Comparison of ENCODE assay signal across 11 mouse cellular contexts in genomic region chr10:90863881-90864598, GRCm38 (mm10).
DNase-seq lines count a peak whose midpoint lies in the region; ATAC-seq and TF ChIP-seq lines count a peak whose summit lies in the region.
"Had no signal": no experiment of that assay in that cellular context is flagged by ENCODE, and none has a peak within 500 bp of the region (broad histone marks: within the 10 kb centered on the region; RNA-seq: fewer than 3 reads in every experiment).

No protein-coding gene starts in this region.

- in situ Hi-C loops in CH12.LX (cut with MboI; ENCODE audit: low pct_ligation_motif_present, low pct_unique_long_range_greater_than_20kb, low sequenced_read_pairs): loop anchor here (10.0 to 25.0 kb wide), 2 partner anchors 59 to 127 kb away; no protein-coding TSS in a partner anchor

- no peak overlapping the region for H3K4me2 ChIP-seq in forebrain, embryonic 11.5 days (ENCODE audit: low read depth, low read length, severe bottlenecking)
- no peak overlapping the region for H3K4me2 ChIP-seq in forebrain, embryonic 14.5 days (ENCODE audit: low read length)
- H3K4me2 ChIP-seq in CH12.LX (ENCODE audit: insufficient read depth, low read depth, poor library complexity, severe bottlenecking): peak overlapping the region; percentile 77; the same call in 1 of the 2 replicates
- H3K4me2 ChIP-seq in kidney, embryonic 14.5 days (replicated peaks; ENCODE audit: low read depth, low read length): no peak overlapping the region
- H3K4me2 ChIP-seq: intestine, embryonic 15.5 days had no signal

- H3K27me3 ChIP-seq in forebrain, embryonic 11.5 days (ENCODE audit: control insufficient read depth, insufficient read depth, low read length): no peaks in the 10 kb centered on the region
- H3K27me3 ChIP-seq in forebrain, embryonic 14.5 days (replicated peaks; ENCODE audit: control insufficient read depth, insufficient read depth, low read length): no peaks in the 10 kb centered on the region
- no peaks in the 10 kb centered on the region for H3K27me3 ChIP-seq in CH12.LX (replicated peaks)
- H3K27me3 ChIP-seq in kidney, embryonic 14.5 days (ENCODE audit: control insufficient read depth, insufficient read depth, low read length): no peaks in the 10 kb centered on the region
- H3K27me3 ChIP-seq in limb, embryonic 10.5 days (ENCODE audit: low read depth, poor library complexity, severe bottlenecking): no peaks in the 10 kb centered on the region
- no peaks in the 10 kb centered on the region for H3K27me3 ChIP-seq in heart, adult 2 months (ENCODE audit: control insufficient read depth, insufficient read depth, low read length)
- H3K27me3 ChIP-seq: intestine, embryonic 15.5 days had no signal

- TF ChIP-seq CTCF in CH12.LX (conservative IDR thresholded peaks at IDR 0.05 in 1 of 2, IDR thresholded peaks at IDR 0.05 in 1 of 2; ENCODE audit: low read depth in 2 of 2, low read length in 2 of 2): peak in 1 of 2 experiments; percentile 34; a peak in 1 of 4 replicates
- no peak for TF ChIP-seq CTCF in heart, adult 2 months (IDR thresholded peaks at IDR 0.05)

- H3K36me3 ChIP-seq in forebrain, embryonic 11.5 days (ENCODE audit: control insufficient read depth, insufficient read depth, low read length): no peaks in the 10 kb centered on the region
- H3K36me3 ChIP-seq in forebrain, embryonic 14.5 days (ENCODE audit: control insufficient read depth, insufficient read depth, low read length): no peaks in the 10 kb centered on the region
- H3K36me3 ChIP-seq in CH12.LX (replicated peaks in 1 of 2; ENCODE audit: control insufficient read depth in 1 of 2, insufficient read depth in 1 of 2, low read length in 1 of 2): no peaks in the 10 kb centered on the region
- no peaks in the 10 kb centered on the region for H3K36me3 ChIP-seq in kidney, embryonic 14.5 days (ENCODE audit: control insufficient read depth, insufficient read depth, low read length)
- H3K36me3 ChIP-seq in limb, embryonic 10.5 days: no peaks in the 10 kb centered on the region
- H3K36me3 ChIP-seq in heart, adult 2 months (ENCODE audit: control insufficient read depth, insufficient read depth, low read length): no peaks in the 10 kb centered on the region
- H3K36me3 ChIP-seq: heart, embryonic 10.5 days; intestine, embryonic 15.5 days had no signal

- peak; percentile 21 for TF ChIP-seq RAD21 in CH12.LX (IDR thresholded peaks at IDR 0.05; ENCODE audit: low read depth, low read length)

- H3K9ac ChIP-seq in forebrain, embryonic 11.5 days (ENCODE audit: low read length): no peak overlapping the region
- H3K9ac ChIP-seq in forebrain, embryonic 14.5 days (ENCODE audit: low read length): no peak overlapping the region
- H3K9ac ChIP-seq in CH12.LX (ENCODE audit: insufficient read depth, low read depth): no peak overlapping the region
- H3K9ac ChIP-seq in kidney, embryonic 14.5 days (ENCODE audit: low read depth, low read length): no peak overlapping the region
- no peak overlapping the region for H3K9ac ChIP-seq in heart, adult 2 months (ENCODE audit: low read depth, low read length)
- H3K9ac ChIP-seq: intestine, embryonic 15.5 days had no signal

- no peaks in the 10 kb centered on the region for H3K79me2 ChIP-seq in CH12.LX (replicated peaks; ENCODE audit: control insufficient read depth, extremely low read depth, insufficient read depth, poor library complexity, severe bottlenecking)
- no peaks in the 10 kb centered on the region for H3K79me2 ChIP-seq in heart, adult 2 months (replicated peaks; ENCODE audit: control insufficient read depth, insufficient read depth, low read length)

- 0 out of 2 replicates have a peak, but pooled peaks cover 3% of the 10 kb centered on the region for H3K4me1 ChIP-seq in forebrain, embryonic 11.5 days (replicated peaks; ENCODE audit: control insufficient read depth, insufficient read depth, low read length)
- peaks cover 4% of the 10 kb centered on the region; the same call in 1 of the 2 replicates for H3K4me1 ChIP-seq in forebrain, embryonic 14.5 days (ENCODE audit: control insufficient read depth, insufficient read depth, low read length)
- peaks cover 10 to 16% of the 10 kb centered on the region in 2 experiments; a peak in 3 of 4 replicates for H3K4me1 ChIP-seq in CH12.LX (ENCODE audit: control insufficient read depth in 1 of 2, insufficient read depth in 2 of 2)
- H3K4me1 ChIP-seq in kidney, embryonic 14.5 days (ENCODE audit: control insufficient read depth, insufficient read depth, low read length): no peaks in the 10 kb centered on the region
- H3K4me1 ChIP-seq in limb, embryonic 10.5 days: peaks cover 6% of the 10 kb centered on the region; the same call in 1 of the 2 replicates
- H3K4me1 ChIP-seq in heart, adult 2 months (ENCODE audit: control insufficient read depth, insufficient read depth, low read length): no peaks in the 10 kb centered on the region
- H3K4me1 ChIP-seq: intestine, embryonic 15.5 days had no signal

- H3K27ac ChIP-seq in forebrain, embryonic 11.5 days (ENCODE audit: low read depth, low read length): no peak overlapping the region
- no peak overlapping the region for H3K27ac ChIP-seq in forebrain, embryonic 14.5 days (ENCODE audit: low read depth, low read length)
- H3K27ac ChIP-seq in CH12.LX (ENCODE audit: insufficient read depth, low read depth): no peak overlapping the region
- no peak overlapping the region for H3K27ac ChIP-seq in kidney, embryonic 14.5 days (ENCODE audit: low read depth, low read length)
- no peak overlapping the region for H3K27ac ChIP-seq in limb, embryonic 10.5 days
- H3K27ac ChIP-seq in heart, adult 2 months: no peak overlapping the region
- H3K27ac ChIP-seq: heart, embryonic 10.5 days; intestine, embryonic 15.5 days had no signal

- ATAC-seq in forebrain, embryonic 11.5 days (replicated peaks; ENCODE audit: low FRiP score): 0 out of 2 replicates have a peak, but pooled peaks have one; percentile 60
- ATAC-seq in forebrain, embryonic 14.5 days: no peak
- ATAC-seq in kidney, embryonic 14.5 days (ENCODE audit: low FRiP score, low TSS enrichment): 0 out of 2 replicates have a peak, but pooled peaks have one; percentile 12
- ATAC-seq: intestine, embryonic 15.5 days had no signal

- intact Hi-C loops in heart, adult 2 months (cut with DNase I): no loop called here

- H3K9me3 ChIP-seq in forebrain, embryonic 11.5 days (ENCODE audit: control insufficient read depth, low read length): no peaks in the 10 kb centered on the region
- no peaks in the 10 kb centered on the region for H3K9me3 ChIP-seq in forebrain, embryonic 14.5 days (replicated peaks; ENCODE audit: control insufficient read depth, low read length)
- no peaks in the 10 kb centered on the region for H3K9me3 ChIP-seq in CH12.LX (replicated peaks; ENCODE audit: low read length)
- H3K9me3 ChIP-seq in kidney, embryonic 14.5 days (ENCODE audit: control insufficient read depth, low read length): no peaks in the 10 kb centered on the region
- H3K9me3 ChIP-seq in limb, embryonic 10.5 days (replicated peaks): no peaks in the 10 kb centered on the region
- H3K9me3 ChIP-seq: heart, embryonic 10.5 days; intestine, embryonic 15.5 days had no signal

- TF ChIP-seq EP300 in CH12.LX (IDR thresholded peaks at IDR 0.05; ENCODE audit: low read length): no peak
- TF ChIP-seq EP300 in heart, adult 2 months (IDR thresholded peaks at IDR 0.05; ENCODE audit: insufficient read depth, low read depth, low read length): no peak

- no peak overlapping the region for H3K4me3 ChIP-seq in forebrain, embryonic 11.5 days (ENCODE audit: low read depth, low read length)
- H3K4me3 ChIP-seq in forebrain, embryonic 14.5 days (ENCODE audit: low read depth, low read length): no peak overlapping the region
- no peak overlapping the region for H3K4me3 ChIP-seq in CH12.LX (replicated peaks in 1 of 3; ENCODE audit: low read depth in 2 of 3, low read length in 2 of 3, poor library complexity in 1 of 3)
- H3K4me3 ChIP-seq in kidney, embryonic 14.5 days (ENCODE audit: low read length): no peak overlapping the region
- no peak overlapping the region for H3K4me3 ChIP-seq in limb, embryonic 10.5 days
- H3K4me3 ChIP-seq in heart, adult 2 months: no peak overlapping the region
- H3K4me3 ChIP-seq: erythroblast, embryonic 14.5 days; heart, embryonic 10.5 days; intestine, embryonic 15.5 days had no signal

- WGBS in forebrain, embryonic 11.5 days: 12% methylated on average over 10 of the region's 10 CpGs
- 19% methylated on average over 10 of the region's 10 CpGs for WGBS in forebrain, embryonic 14.5 days
- WGBS in kidney, embryonic 14.5 days: 27% methylated on average over 10 of the region's 10 CpGs
- WGBS in limb, embryonic 10.5 days: 17% methylated on average over 10 of the region's 10 CpGs
- 17% methylated on average over 10 of the region's 10 CpGs for WGBS in heart, adult 2 months

- no peak for DNase-seq in forebrain, embryonic 11.5 days (ENCODE audit: low spot score)
- no peak for DNase-seq in forebrain, embryonic 14.5 days (ENCODE audit: low spot score)
- DNase-seq in CH12.LX (ENCODE audit: extremely low read depth): peak; percentile 69
- DNase-seq in cerebellum, adult 8-10 months: peak; percentile 16
- DNase-seq in spleen, postnatal 36 days (ENCODE audit: low spot score in 2 of 2): no peak
- DNase-seq in limb, embryonic 10.5 days (ENCODE audit: low spot score): no peak
- DNase-seq in heart, adult 2 months: no peak

- dilution Hi-C loops in CH12.LX (cut with MboI; ENCODE audit: extremely low pct_ligation_motif_present, extremely low pct_unique_long_range_greater_than_20kb, low sequenced_read_pairs): no loop called here

- TF ChIP-seq POLR2A in CH12.LX (IDR thresholded peaks at IDR 0.05; ENCODE audit: low read depth, low read length): no peak
- TF ChIP-seq POLR2A in heart, adult 2 months (IDR thresholded peaks at IDR 0.05; ENCODE audit: insufficient read depth, low read depth, low read length): no peak

TF ChIP-seq in CH12.LX, 34 proteins besides CTCF, POLR2A, EP300 and RAD21:
- TF ChIP-seq ETS1 (conservative IDR thresholded peaks at IDR 0.05; ENCODE audit: low read depth, low read length) (peak; percentile 53; the same call in 1 of the 2 replicates), BHLHE40 (IDR thresholded peaks at IDR 0.05; ENCODE audit: low read depth, low read length) (peak; percentile 67), SMC3 (IDR thresholded peaks at IDR 0.05; ENCODE audit: low read depth, low read length) (peak; percentile 28), USF1 (IDR thresholded peaks at IDR 0.05; ENCODE audit: low read depth, low read length) (peak; percentile 16; the same call in 1 of the 2 replicates), UBTF (IDR thresholded peaks at IDR 0.05; ENCODE audit: low read depth, low read length) (no peak), MAZ (IDR thresholded peaks at IDR 0.05; ENCODE audit: low read depth, low read length) (no peak)

Comparison
In these comparisons a context has a peak if more than half of its experiments do, and no peak if none do; other contexts are left out.
1. DNase-seq: peak in CH12.LX (single experiment) and cerebellum, adult 8-10 months (single experiment); none in forebrain, embryonic 11.5 days (single experiment), forebrain, embryonic 14.5 days (single experiment), spleen, postnatal 36 days (0 of 2), limb, embryonic 10.5 days (single experiment) and heart, adult 2 months (0 of 2).